Mouse (Mus musculus) liver, postnatal 0 days (tissue): ENCODE measurements around the gene Dnah7c. TPM values are rescaled to one million over a fixed set of nuclear protein-coding genes. Genes with fewer than 3 reads are reported as not detected.

Experiments used
- ATAC-seq: fragments of 200-750 bp; cut with Nextera tagmentation; 2 replicates; pipeline ENCODE4 v1.8.0; 2017; ENCODE audit warnings: mild to moderate bottlenecking, moderate library complexity
- DNase-seq: peaks from one replicate; pipeline ENCODE4 v3.0.0-alpha.2; 2016
- H3K27ac ChIP-seq: fragments of 300-500 bp; sonication (generic); 2 replicates; pipeline ENCODE4 v1.5.1; 2014; ENCODE audit warnings: antibody characterized with exemption, moderate library complexity, mild to moderate bottlenecking, low read depth
- H3K27me3 ChIP-seq: fragments of 300-500 bp; sonication (generic); 2 replicates; pipeline ENCODE4 v1.6.1; 2014; ENCODE audit warnings: low read length, control low read depth, mixed read lengths; ENCODE audit not compliant: insufficient read depth
- H3K36me3 ChIP-seq: fragments of 300-500 bp; sonication (generic); replicated peaks from 2 replicates; pipeline ENCODE4 v1.6.1; 2014; ENCODE audit warnings: mild to moderate bottlenecking, control low read depth, low read length, moderate library complexity, mixed read lengths; ENCODE audit not compliant: insufficient read depth
- H3K4me1 ChIP-seq: fragments of 300-500 bp; sonication (generic); 2 replicates; pipeline ENCODE4 v1.6.1; 2014; ENCODE audit warnings: antibody characterized with exemption, mild to moderate bottlenecking, control low read depth; ENCODE audit not compliant: insufficient read depth
- H3K4me2 ChIP-seq: fragments of 300-500 bp; sonication (generic); 2 replicates; pipeline ENCODE4 v1.6.1; 2014; ENCODE audit warnings: low read depth, mild to moderate bottlenecking, low read length, moderate library complexity, mixed read lengths
- H3K4me3 ChIP-seq: fragments of 300-500 bp; sonication (generic); 2 replicates; pipeline ENCODE4 v1.5.1; 2014; ENCODE audit warnings: low read depth, low read length
- H3K9ac ChIP-seq: fragments of 300-500 bp; sonication (generic); replicated peaks from 2 replicates; pipeline ENCODE4 v1.6.1; 2014; ENCODE audit warnings: mild to moderate bottlenecking, moderate library complexity
- H3K9me3 ChIP-seq: fragments of 300-500 bp; sonication (generic); 2 replicates; pipeline ENCODE4 v1.6.1; 2016; ENCODE audit warnings: mild to moderate bottlenecking, control low read depth, low read length, mixed read lengths
- CTCF ChIP-seq: sonication (generic); IDR thresholded peaks from 2 replicates; pipeline ENCODE4 v1.5.1; 2016; ENCODE audit warnings: antibody characterized with exemption, low read depth
- EP300 ChIP-seq: IDR thresholded peaks from 2 replicates; pipeline ENCODE4 v1.6.1; 2016; ENCODE audit warnings: antibody characterized with exemption, low read depth, mild to moderate bottlenecking
- WGBS: fragments of 180-500 bp; shearing (Covaris S2); extraction: QIAGEN DNeasy Blood & Tissue Kit; methylation state at CpG from one replicate; pipeline ENCODE4 v1.1.7; 2014; ENCODE audit not compliant: insufficient replicate concordance; 5-methylcytosine and 5-hydroxymethylcytosine counted together
- polyA plus RNA-seq: library from polyadenylated mRNA; unstranded; fragments of >200 nt; fragmentation: Nextera tagmentation; extraction: Ambion mirVana; gene quantifications from 2 replicates; pipeline ENCODE4 v1.2.1, GENCODE M21; 2015

The Dnah7c gene
- polyA plus RNA-seq, 1 experiment from 2014 or later, result not detected

DNA sequence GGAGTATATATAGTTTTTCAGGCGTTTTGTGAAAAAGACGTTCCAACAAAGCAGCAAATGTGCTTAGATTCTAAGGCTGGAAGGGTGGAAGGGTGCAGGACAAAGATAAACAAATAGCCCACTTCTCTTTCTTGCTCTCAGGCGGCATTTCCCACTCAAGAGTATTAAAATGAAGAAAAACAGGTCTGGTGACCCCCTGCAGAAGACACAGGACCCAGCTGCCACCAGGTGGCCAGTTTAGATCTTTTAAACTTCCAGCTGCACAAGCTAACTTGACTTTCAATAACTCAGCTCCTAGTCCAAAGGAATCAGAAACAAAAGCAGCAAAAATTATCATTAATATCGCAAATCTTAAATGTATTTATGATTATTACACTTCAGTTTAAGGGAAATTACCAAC, 431.1 kb downstream of the Dnah7c start:
- TF ChIP-seq EP300 (no peak), CTCF (peak; percentile 14; the same call in 1 of the 2 replicates)
- peaks cover 6% of the 10 kb centered on the region for H3K4me1 ChIP-seq
- H3K27ac ChIP-seq, result no peak overlapping the region
- ATAC-seq (no peak), DNase-seq (no peak)
- H3K4me2 ChIP-seq, result no peak overlapping the region
- H3K9me3 ChIP-seq, result no peaks in the 10 kb centered on the region
- H3K4me3 ChIP-seq, result no peak overlapping the region
- H3K9ac ChIP-seq, result no peak overlapping the region
- 57% methylated on average over 4 of the region's 4 CpGs for WGBS
- H3K36me3 ChIP-seq, result no peaks in the 10 kb centered on the region
- no peaks in the 10 kb centered on the region for H3K27me3 ChIP-seq
